In the genomic region with DNA sequence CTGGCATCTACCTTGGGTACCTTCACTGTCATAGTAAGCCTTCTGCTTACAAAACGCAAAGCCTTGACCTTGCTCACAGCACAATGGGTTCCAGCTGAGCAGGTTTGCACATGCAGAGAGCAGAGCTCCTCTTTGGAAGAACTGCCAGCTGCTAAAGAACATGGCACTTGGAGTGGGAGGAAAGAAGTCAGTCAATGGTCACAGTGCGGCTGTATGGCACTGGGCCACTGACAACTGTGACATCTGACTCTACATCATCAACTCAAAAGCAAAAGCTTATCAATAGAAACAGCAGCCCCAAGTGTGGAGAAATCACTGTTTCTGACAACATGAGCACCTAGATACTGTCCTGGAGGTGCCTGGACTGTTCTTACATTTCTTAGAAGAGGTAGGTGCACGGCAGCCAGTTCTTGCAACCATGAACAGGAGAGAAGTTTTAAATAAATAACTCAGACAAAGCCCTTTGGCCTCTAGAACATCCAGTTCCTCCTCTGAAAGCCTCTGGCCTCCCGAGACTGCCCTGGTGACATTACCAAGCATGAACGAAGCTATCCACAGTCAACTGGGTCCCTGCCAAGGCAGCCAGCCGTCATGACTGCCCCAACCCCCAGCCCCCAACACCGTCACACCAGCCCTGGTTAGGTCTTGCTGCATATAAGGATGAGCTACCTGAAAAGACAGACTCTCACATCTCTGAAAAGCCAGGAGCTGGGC, we compare ENCODE assay signal across 15 mouse cellular contexts. TPM values are rescaled to one million over a fixed set of nuclear protein-coding genes. Genes with fewer than 3 reads are reported as not detected.
DNase-seq lines count a peak whose midpoint lies in the region; ATAC-seq and TF ChIP-seq lines count a peak whose summit lies in the region.
"Had no signal": no experiment of that assay in that cellular context is flagged by ENCODE, and none has a peak within 500 bp of the region (broad histone marks: within the 10 kb centered on the region; RNA-seq: fewer than 3 reads in every experiment).

No protein-coding gene starts in this region.

- WGBS in liver, adult 2 months = 15% methylated on average over 7 of the region's 7 CpGs
- 53% methylated on average over 7 of the region's 7 CpGs for WGBS in liver, embryonic 12.5 days (ENCODE audit: insufficient replicate concordance)
- 82% methylated on average over 7 of the region's 7 CpGs for WGBS in limb, embryonic 10.5 days

- intact Hi-C loops in heart, postnatal 14 days (cut with DNase I) = loop anchor here (5.0 kb wide), 1 partner anchor 63 kb away; no protein-coding TSS in a partner anchor

- H3K9ac ChIP-seq in liver, adult 2 months (ENCODE audit: low read depth, low read length) = peak overlapping the region; percentile 46; the same call in 1 of the 2 replicates
- H3K9ac ChIP-seq in liver, embryonic 12.5 days = no peak overlapping the region
- H3K9ac ChIP-seq: embryonic facial prominence, embryonic 15.5 days; hindbrain, embryonic 13.5 days; liver, embryonic 13.5 days; neural tube, embryonic 13.5 days had no signal

- DNase-seq in liver, adult 2 months (ENCODE audit: extremely low read depth, low read depth, low spot score) = peak; percentile 91
- peak; percentile 53 to 73 for DNase-seq in adrenal gland, postnatal 36 days
- DNase-seq in heart, postnatal 14 days = peak; percentile 60 to 62
- DNase-seq in lung, postnatal 25 days (ENCODE audit: low spot score) = peak; percentile 54
- DNase-seq in limb, embryonic 10.5 days (ENCODE audit: low spot score) = no peak
- no peak for DNase-seq in cerebellum, adult 11-12 months
- DNase-seq: cerebellum, adult 9-10 months; liver, embryonic 13.5 days; right cerebral cortex, postnatal 25 days had no signal

- peak overlapping the region; percentile 96 for H3K27ac ChIP-seq in liver, adult 2 months (replicated peaks; ENCODE audit: insufficient read depth, low read depth, low read length)
- H3K27ac ChIP-seq in liver, embryonic 12.5 days = no peak overlapping the region
- H3K27ac ChIP-seq in limb, embryonic 10.5 days = no peak overlapping the region
- H3K27ac ChIP-seq: embryonic facial prominence, embryonic 15.5 days; hindbrain, embryonic 13.5 days; liver, embryonic 13.5 days; midbrain, embryonic 10.5 days; neural tube, embryonic 13.5 days; stomach, postnatal 0 days had no signal

- peaks cover 27% of the 10 kb centered on the region for H3K4me1 ChIP-seq in liver, adult 2 months (ENCODE audit: control insufficient read depth, insufficient read depth, low read length)
- H3K4me1 ChIP-seq in liver, embryonic 12.5 days = no peaks in the 10 kb centered on the region
- H3K4me1 ChIP-seq in limb, embryonic 10.5 days = no peaks in the 10 kb centered on the region
- H3K4me1 ChIP-seq: embryonic facial prominence, embryonic 15.5 days; hindbrain, embryonic 13.5 days; liver, embryonic 13.5 days; midbrain, embryonic 10.5 days; neural tube, embryonic 13.5 days had no signal

- no peaks in the 10 kb centered on the region for H3K36me3 ChIP-seq in liver, adult 2 months (ENCODE audit: control insufficient read depth, insufficient read depth, low read length)
- H3K36me3 ChIP-seq in liver, embryonic 12.5 days = no peaks in the 10 kb centered on the region
- H3K36me3 ChIP-seq in limb, embryonic 10.5 days = no peaks in the 10 kb centered on the region
- H3K36me3 ChIP-seq: embryonic facial prominence, embryonic 15.5 days; hindbrain, embryonic 13.5 days; liver, embryonic 13.5 days; midbrain, embryonic 10.5 days; neural tube, embryonic 13.5 days had no signal

- no peak for ATAC-seq in liver, embryonic 12.5 days

- no peak for TF ChIP-seq CTCF in liver, adult 2 months (IDR thresholded peaks at IDR 0.05; ENCODE audit: low read depth, low read length)

- H3K4me3 ChIP-seq in liver, adult 2 months (ENCODE audit: insufficient read depth, low read depth, low read length) = no peak overlapping the region
- H3K4me3 ChIP-seq in liver, embryonic 12.5 days = no peak overlapping the region
- H3K4me3 ChIP-seq in limb, embryonic 10.5 days = no peak overlapping the region
- H3K4me3 ChIP-seq: embryonic facial prominence, embryonic 15.5 days; hindbrain, embryonic 13.5 days; liver, embryonic 13.5 days; midbrain, embryonic 10.5 days; neural tube, embryonic 13.5 days had no signal

- no peaks in the 10 kb centered on the region for H3K79me2 ChIP-seq in liver, adult 2 months (ENCODE audit: control insufficient read depth, insufficient read depth, low read length)

- no peak overlapping the region for H3K4me2 ChIP-seq in liver, embryonic 12.5 days
- H3K4me2 ChIP-seq: embryonic facial prominence, embryonic 15.5 days; hindbrain, embryonic 13.5 days; liver, embryonic 13.5 days; neural tube, embryonic 13.5 days had no signal

- H3K9me3 ChIP-seq in liver, embryonic 12.5 days (replicated peaks) = no peaks in the 10 kb centered on the region
- no peaks in the 10 kb centered on the region for H3K9me3 ChIP-seq in limb, embryonic 10.5 days (replicated peaks)
- H3K9me3 ChIP-seq: embryonic facial prominence, embryonic 15.5 days; hindbrain, embryonic 13.5 days; liver, embryonic 13.5 days; midbrain, embryonic 10.5 days; neural tube, embryonic 13.5 days had no signal

- H3K27me3 ChIP-seq in liver, adult 2 months (ENCODE audit: control insufficient read depth, insufficient read depth, low read length) = no peaks in the 10 kb centered on the region
- no peaks in the 10 kb centered on the region for H3K27me3 ChIP-seq in liver, embryonic 12.5 days (replicated peaks)
- H3K27me3 ChIP-seq in limb, embryonic 10.5 days (ENCODE audit: low read depth, poor library complexity, severe bottlenecking) = no peaks in the 10 kb centered on the region
- H3K27me3 ChIP-seq: embryonic facial prominence, embryonic 15.5 days; hindbrain, embryonic 13.5 days; liver, embryonic 13.5 days; neural tube, embryonic 13.5 days had no signal

- no peak for TF ChIP-seq POLR2A in liver, adult 2 months (IDR thresholded peaks at IDR 0.05; ENCODE audit: extremely low read depth, insufficient read depth, low read length)

RNA-seq across cellular contexts. Expression of gene Lpin1, which starts 19.5 kb away (rescaled TPM):
- 85.8 and 118 TPM in 2 replicates for total RNA-seq in liver, adult 2 months (2014; rRNA removed)
- polyA plus RNA-seq in liver, adult 2 months (2012; rRNA removed) = 11.9 and 19.8 TPM in 2 replicates
- polyA plus RNA-seq in liver, embryonic 12.5 days (2016; fragmentation: Nextera tagmentation; extraction: Ambion mirVana) = 6.8 and 6.9 TPM in 2 replicates
- total RNA-seq in adrenal gland, postnatal 36 days (2021) = 100 to 1,000 TPM in 1 of 2 experiments, 10 to 100 TPM in 1; 71.8 to 110 TPM
- total RNA-seq in heart, postnatal 14 days (2021) = 100 to 1,000 TPM; 130 to 137 TPM
- 5.1 and 7.2 TPM in 2 replicates for polyA plus RNA-seq in limb, embryonic 10.5 days (2016; fragmentation: Nextera tagmentation; extraction: Ambion mirVana)

RNA-seq across cellular contexts. Expression of gene Ntsr2, which starts 22.9 kb away (rescaled TPM):
- total RNA-seq in liver, adult 2 months (2014; rRNA removed) = not detected in 2 replicates
- not detected in 2 replicates for polyA plus RNA-seq in liver, adult 2 months (2012; rRNA removed)
- polyA plus RNA-seq in liver, embryonic 12.5 days (2016; fragmentation: Nextera tagmentation; extraction: Ambion mirVana) = not detected in 2 replicates
- total RNA-seq in adrenal gland, postnatal 36 days (2021) = 1 to 10 TPM in 1 of 2 experiments, under 1 TPM in 1; 0.89 to 1.7 TPM
- 1 to 10 TPM; 7.4 TPM for total RNA-seq in heart, postnatal 14 days (2021)
- not detected in 2 replicates for polyA plus RNA-seq in limb, embryonic 10.5 days (2016; fragmentation: Nextera tagmentation; extraction: Ambion mirVana)
- polyA plus RNA-seq: embryonic facial prominence, embryonic 15.5 days; liver, embryonic 13.5 days; midbrain, embryonic 10.5 days; stomach, postnatal 0 days had no signal

Comparison
In these comparisons a context has a peak if more than half of its experiments do, and no peak if none do; other contexts are left out.
1. DNase-seq: peak in liver, adult 2 months (single experiment), adrenal gland, postnatal 36 days (2 of 2), heart, postnatal 14 days (2 of 2) and lung, postnatal 25 days (single experiment); none in limb, embryonic 10.5 days (single experiment) and cerebellum, adult 11-12 months (single experiment).